Mouse (Mus musculus) liver, embryonic 11.5 days (tissue): ENCODE data around the gene Ttn. TPM values are rescaled to one million over a fixed set of nuclear protein-coding genes. Genes with fewer than 3 reads are reported as not detected.

Experiments used
- ATAC-seq: fragments of 200-750 bp; cut with Nextera tagmentation; replicated peaks from 2 replicates; pipeline ENCODE4 v1.8.0; 2017; ENCODE audit warnings: moderate number of reproducible peaks, mild to moderate bottlenecking, moderate TSS enrichment, moderate library complexity; ENCODE audit not compliant: low FRiP score
- DNase-seq: peaks from one replicate; pipeline ENCODE4 v3.0.0-alpha.2; 2017; ENCODE audit warnings: low spot score
- H3K27ac ChIP-seq: fragments of 300-500 bp; sonication (generic); 2 replicates; pipeline ENCODE4 v1.5.1; 2014; ENCODE audit warnings: mild to moderate bottlenecking, low read depth, low read length, control low read depth
- H3K27me3 ChIP-seq: fragments of 300-500 bp; sonication (generic); replicated peaks from 2 replicates; pipeline ENCODE4 v1.6.1; 2014; ENCODE audit warnings: low read length, mixed read lengths; ENCODE audit not compliant: control insufficient read depth, insufficient read depth
- H3K36me3 ChIP-seq: fragments of 300-500 bp; sonication (generic); 2 replicates; pipeline ENCODE4 v1.6.1; 2014; ENCODE audit warnings: mild to moderate bottlenecking, low read length, moderate library complexity, mixed read lengths; ENCODE audit not compliant: control insufficient read depth, insufficient read depth
- H3K4me1 ChIP-seq: fragments of 300-500 bp; sonication (generic); replicated peaks from 2 replicates; pipeline ENCODE4 v1.6.1; 2014; ENCODE audit warnings: low read length, mixed read lengths; ENCODE audit not compliant: control insufficient read depth, insufficient read depth
- H3K4me2 ChIP-seq: fragments of 300-500 bp; sonication (generic); 2 replicates; pipeline ENCODE4 v1.6.1; 2014; ENCODE audit warnings: mild to moderate bottlenecking, control low read depth, moderate library complexity
- H3K4me3 ChIP-seq: fragments of 300-500 bp; sonication (generic); 2 replicates; pipeline ENCODE4 v1.5.1; 2014; ENCODE audit warnings: low read depth, low read length, control low read depth
- H3K9ac ChIP-seq: fragments of 300-500 bp; sonication (generic); 2 replicates; pipeline ENCODE4 v1.6.1; 2014; ENCODE audit warnings: low read depth, low read length, control low read depth
- H3K9me3 ChIP-seq: fragments of 300-500 bp; sonication (generic); 2 replicates; pipeline ENCODE4 v1.6.1; 2016; ENCODE audit warnings: low read length, inconsistent platforms, mixed read lengths; ENCODE audit not compliant: control insufficient read depth
- whole genome bisulfite sequencing: fragments of 180-500 bp; shearing (Covaris S2); extraction: QIAGEN DNeasy Blood & Tissue Kit; methylation state at CpG from one replicate; pipeline ENCODE4 v1.1.7; 2014; 5-methylcytosine and 5-hydroxymethylcytosine counted together
- polyA plus RNA-seq: library from polyadenylated mRNA; unstranded; fragments of >200 nt; fragmentation: Nextera tagmentation; extraction: Ambion mirVana; gene quantifications from 2 replicates; pipeline ENCODE4 v1.2.1, GENCODE M21; 2014

Ttn gene
- polyA plus RNA-seq, 1 experiment from 2014 or later = 4.5 TPM

DNA sequence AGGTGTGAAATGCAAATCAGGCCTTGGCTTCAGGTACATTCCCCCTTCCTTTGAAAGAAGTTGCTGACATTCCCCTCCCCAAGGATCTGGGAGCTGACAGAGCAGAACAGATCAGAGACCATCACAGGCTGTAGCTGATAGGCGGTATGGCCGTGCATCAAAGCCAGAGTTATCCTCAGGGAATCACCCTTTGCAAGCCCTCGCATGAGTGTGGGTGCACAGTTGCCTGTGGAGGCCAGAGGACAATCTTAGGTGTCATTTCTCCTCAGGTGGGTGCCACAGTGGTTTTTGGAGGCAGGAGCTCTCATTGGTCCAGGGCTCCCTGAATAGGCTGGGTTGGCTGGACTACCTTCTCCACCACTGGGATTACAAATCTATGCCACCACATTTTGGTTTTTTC, 280.2 kb downstream of the Ttn start:
- no peaks in the 10 kb centered on the region for H3K27me3 ChIP-seq
- no peak overlapping the region for H3K4me2 ChIP-seq
- no peak overlapping the region for H3K9ac ChIP-seq
- no peaks in the 10 kb centered on the region for H3K4me1 ChIP-seq
- H3K36me3 ChIP-seq = no peaks in the 10 kb centered on the region
- H3K27ac ChIP-seq = no peak overlapping the region
- no peak for ATAC-seq
- 83% methylated on average over 3 of the region's 3 CpGs for WGBS
- no peak overlapping the region for H3K4me3 ChIP-seq
- DNase-seq = no peak
- H3K9me3 ChIP-seq = no peaks in the 10 kb centered on the region

- Histone ChIP-seq H3K27ac (no peak overlapping the region), H3K4me2 (no peak overlapping the region), H3K36me3 (peaks cover 15% of the 10 kb centered on the region; the same call in 1 of the 2 replicates)
Measured at GRCm38 (mm10) chr2:76695290-76695689, 287.1 kb downstream of the Ttn start.

GRCm38 (mm10) chr2:76693765-76694164, 288.6 kb downstream of the Ttn start:
- Histone ChIP-seq H3K4me3 (no peak overlapping the region), H3K9me3 (no peaks in the 10 kb centered on the region), H3K4me1 (no peaks in the 10 kb centered on the region), H3K36me3 (peaks cover 16% of the 10 kb centered on the region; the same call in 1 of the 2 replicates), H3K9ac (no peak overlapping the region), H3K4me2 (no peak overlapping the region), H3K27ac (no peak overlapping the region), H3K27me3 (no peaks in the 10 kb centered on the region)
- DNase-seq (no peak), ATAC-seq (no peak)
- 85% methylated on average over 5 of the region's 5 CpGs for WGBS

More at GRCm38 (mm10) chr2:76695290-76695689, 287.1 kb downstream of the Ttn start:
- WGBS = 67% methylated on average over 6 of the region's 6 CpGs
- H3K4me3 ChIP-seq = no peak overlapping the region
- H3K27me3 ChIP-seq = no peaks in the 10 kb centered on the region
- no peak overlapping the region for H3K9ac ChIP-seq
- DNase-seq (no peak), ATAC-seq (no peak)
- H3K9me3 ChIP-seq = no peaks in the 10 kb centered on the region
- H3K4me1 ChIP-seq = no peaks in the 10 kb centered on the region

GRCm38 (mm10) chr2:76690436-76691204, 291.7 kb downstream of the Ttn start:
- DNase-seq (no peak), ATAC-seq (no peak)
- Histone ChIP-seq H3K27ac (no peak overlapping the region), H3K4me3 (no peak overlapping the region), H3K9ac (no peak overlapping the region), H3K36me3 (peaks cover 39% of the 10 kb centered on the region), H3K9me3 (no peaks in the 10 kb centered on the region), H3K4me1 (peaks cover 2% of the 10 kb centered on the region; the same call in 1 of the 2 replicates), H3K27me3 (no peaks in the 10 kb centered on the region), H3K4me2 (no peak overlapping the region)
- 76% methylated on average over 12 of the region's 12 CpGs for WGBS

DNA sequence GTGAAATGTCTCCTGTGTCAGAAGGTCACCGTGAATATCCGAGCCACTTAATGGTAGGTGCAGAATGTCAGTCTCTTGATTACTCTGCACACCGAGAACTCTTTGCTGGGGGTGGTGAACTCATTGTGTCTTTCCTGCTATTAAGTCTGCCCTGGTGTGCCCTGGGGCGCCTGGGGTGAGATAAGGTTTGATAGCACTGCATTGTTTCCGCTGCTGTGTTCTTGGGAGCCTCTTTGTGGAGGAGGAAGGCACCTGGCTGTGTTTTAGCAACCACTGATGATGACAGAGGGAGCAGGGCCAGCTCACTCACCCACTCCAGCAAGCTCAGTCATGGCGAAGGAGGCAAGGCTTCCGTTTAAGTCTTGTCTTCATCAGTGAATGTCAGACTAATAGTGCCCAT, 294.2 kb downstream of the Ttn start:
- no peaks in the 10 kb centered on the region for H3K9me3 ChIP-seq
- H3K36me3 ChIP-seq = peaks cover 32% of the 10 kb centered on the region
- H3K4me1 ChIP-seq = peaks cover 2% of the 10 kb centered on the region; the same call in 1 of the 2 replicates
- H3K4me2 ChIP-seq = no peak overlapping the region
- H3K27ac ChIP-seq = no peak overlapping the region
- H3K9ac ChIP-seq = no peak overlapping the region
- 48% methylated on average over 7 of the region's 7 CpGs for WGBS
- H3K4me3 ChIP-seq = no peak overlapping the region
- DNase-seq (no peak), ATAC-seq (0 out of 2 replicates have a peak, but pooled peaks have one; percentile 51)
- no peaks in the 10 kb centered on the region for H3K27me3 ChIP-seq

- WGBS = 64% methylated on average over 3 of the region's 3 CpGs
- Histone ChIP-seq H3K27me3 (no peaks in the 10 kb centered on the region), H3K9me3 (no peaks in the 10 kb centered on the region), H3K27ac (no peak overlapping the region), H3K4me3 (no peak overlapping the region), H3K9ac (no peak overlapping the region), H3K4me1 (peaks cover 2% of the 10 kb centered on the region; the same call in 1 of the 2 replicates), H3K36me3 (peaks cover 34% of the 10 kb centered on the region), H3K4me2 (no peak overlapping the region)
- DNase-seq = no peak
- no peak for ATAC-seq
Measured at GRCm38 (mm10) chr2:76687608-76688007, 294.7 kb downstream of the Ttn start.

- Histone ChIP-seq H3K4me3 (no peak overlapping the region), H3K27me3 (no peaks in the 10 kb centered on the region), H3K36me3 (peaks cover 32% of the 10 kb centered on the region), H3K4me1 (peaks cover 2% of the 10 kb centered on the region; the same call in 1 of the 2 replicates), H3K9ac (no peak overlapping the region), H3K27ac (no peak overlapping the region), H3K4me2 (no peak overlapping the region), H3K9me3 (no peaks in the 10 kb centered on the region)
- 86% methylated on average over 3 of the region's 3 CpGs for WGBS
- no peak for ATAC-seq
- DNase-seq = no peak
Measured at GRCm38 (mm10) chr2:76686986-76687385, 295.4 kb downstream of the Ttn start.

- Histone ChIP-seq H3K4me1 (no peaks in the 10 kb centered on the region; the same call in 1 of the 2 replicates), H3K4me3 (no peak overlapping the region), H3K4me2 (no peak overlapping the region), H3K9ac (no peak overlapping the region), H3K27ac (no peak overlapping the region), H3K9me3 (no peaks in the 10 kb centered on the region), H3K27me3 (no peaks in the 10 kb centered on the region), H3K36me3 (peaks cover 32% of the 10 kb centered on the region)
- WGBS = 88% methylated on average over 8 of the region's 8 CpGs
- DNase-seq (no peak), ATAC-seq (no peak)
Measured at GRCm38 (mm10) chr2:76682301-76682700, 300.0 kb downstream of the Ttn start.
